Mouse (Mus musculus) spleen, adult 2 months (tissue): ENCODE results near the gene Radil. TPM values are rescaled to one million over a fixed set of nuclear protein-coding genes. Genes with fewer than 3 reads are reported as not detected.

ENCODE experiments used
- DNase-seq, 2 experiments: peaks; one replicate each; pipeline versions ENCODE4 v3.0.0 to v3.0.0-alpha.2; 2012 to 2021; ENCODE audit warnings: low spot score in 2 of 2, low read depth in 1 of 2
- H3K27ac ChIP-seq: fragments of 200-500 bp; 2 replicates; pipeline ENCODE4 v1.5.1; 2012; ENCODE audit warnings: low read length, inconsistent platforms; ENCODE audit not compliant: insufficient read depth
- H3K27me3 ChIP-seq: fragments of 200-500 bp; 2 replicates; pipeline ENCODE4 v1.6.1; 2012; ENCODE audit warnings: mild to moderate bottlenecking, moderate library complexity, low read length, inconsistent platforms; ENCODE audit not compliant: control insufficient read depth, insufficient read depth
- H3K36me3 ChIP-seq: fragments of 200-500 bp; 2 replicates; pipeline ENCODE4 v1.6.1; 2012; ENCODE audit warnings: mild to moderate bottlenecking, low read length, inconsistent platforms; ENCODE audit not compliant: control insufficient read depth, insufficient read depth
- H3K4me1 ChIP-seq: fragments of 200-500 bp; 2 replicates; pipeline ENCODE4 v1.6.1; 2011; ENCODE audit warnings: inconsistent platforms; ENCODE audit not compliant: control insufficient read depth, insufficient read depth, insufficient read length
- H3K4me3 ChIP-seq: fragments of 200-500 bp; 2 replicates; pipeline ENCODE4 v1.5.1; 2011; ENCODE audit warnings: mild to moderate bottlenecking, inconsistent platforms; ENCODE audit not compliant: insufficient read depth, insufficient read length; ENCODE audit errors: extremely low read depth
- CTCF ChIP-seq: fragments of 200-500 bp; IDR thresholded peaks from 2 replicates; pipeline ENCODE4 v1.5.1; 2011; ENCODE audit warnings: mild to moderate bottlenecking, inconsistent platforms; ENCODE audit not compliant: insufficient read depth, insufficient read length, insufficient replicate concordance; ENCODE audit errors: extremely low read depth
- POLR2A ChIP-seq: fragments of 200-500 bp; IDR thresholded peaks from 2 replicates; pipeline ENCODE4 v1.6.1; 2011; ENCODE audit warnings: low read depth, low read length, inconsistent platforms
- WGBS: fragments of 180-500 bp; shearing (Covaris S2); methylation state at CpG from one replicate; pipeline ENCODE4 v1.1.7; 2018; 5-methylcytosine and 5-hydroxymethylcytosine counted together
- polyA plus RNA-seq: library from polyadenylated mRNA; depleted of rRNA; stranded (reverse); fragments of >200 nt; gene quantifications from 2 replicates; pipeline ENCODE4 v1.2.3, GENCODE M21; 2012

The Radil gene
- polyA plus RNA-seq, 1 experiment, result 0.25 TPM

DNA sequence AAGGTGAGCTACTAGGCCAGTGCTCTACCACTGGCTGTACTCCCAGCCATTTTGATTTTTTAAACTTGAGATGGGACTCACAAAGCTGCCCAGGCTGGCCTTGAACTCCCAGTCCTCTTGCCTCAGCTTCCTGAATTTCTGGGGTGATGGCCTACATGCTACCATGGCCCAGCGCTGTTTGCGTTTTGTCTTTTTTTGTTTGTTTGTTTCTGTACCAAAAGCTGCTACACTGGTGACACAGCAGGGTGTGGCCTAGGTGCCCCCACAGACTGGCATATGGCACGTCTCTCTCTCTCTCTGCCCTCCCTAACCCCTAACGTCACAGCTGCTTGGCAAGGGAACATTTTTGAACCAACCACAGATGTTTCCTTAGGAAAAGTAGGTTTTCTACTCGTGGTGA lies 91.1 kb downstream of the Radil start:
- Histone ChIP-seq H3K4me3 (no peak overlapping the region), H3K36me3 (peaks cover 31% of the 10 kb centered on the region), H3K27ac (no peak overlapping the region), H3K27me3 (no peaks in the 10 kb centered on the region), H3K4me1 (peaks cover under 1% of the 10 kb centered on the region; the same call in 1 of the 2 replicates)
- WGBS, result 57% methylated on average over 5 of the region's 5 CpGs
- TF ChIP-seq POLR2A (no peak), CTCF (no peak)
- DNase-seq, result no peak

DNA sequence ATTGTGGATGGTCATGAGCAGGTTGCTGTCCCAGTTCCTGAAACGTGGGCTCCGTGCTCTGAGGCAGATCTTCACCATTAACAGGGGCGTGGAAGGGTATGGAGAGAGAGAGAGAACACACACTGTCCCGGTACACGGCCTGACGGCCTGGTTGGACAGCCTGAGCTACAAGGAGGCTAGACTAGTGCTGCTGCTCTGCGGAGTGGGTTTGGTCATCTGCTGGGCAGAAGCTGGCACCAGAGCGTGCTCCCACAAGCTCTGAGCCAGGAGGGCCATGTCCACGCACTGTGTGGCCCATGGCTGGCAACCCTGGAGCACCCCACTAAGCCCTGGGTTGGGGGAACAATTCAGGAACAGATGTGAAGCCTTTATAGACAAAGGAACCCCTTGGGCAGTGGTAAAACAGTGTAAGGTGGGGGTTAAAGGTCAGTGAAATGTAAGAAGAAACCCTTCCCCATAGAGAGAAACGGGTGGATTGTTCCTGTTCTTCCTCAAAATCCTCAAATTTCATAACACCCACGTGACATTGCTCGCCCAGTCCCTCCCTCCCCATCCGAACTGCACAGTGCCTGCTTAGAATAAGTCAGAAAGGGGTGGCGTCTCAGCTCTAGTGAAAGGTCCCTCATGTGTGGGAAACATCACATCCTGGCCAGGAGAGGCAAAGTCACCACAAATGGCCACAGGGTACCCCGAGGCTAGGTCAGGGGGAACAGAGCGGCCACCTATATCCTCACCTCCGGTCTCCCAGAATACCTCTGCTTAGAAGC lies 91.9 kb downstream of the Radil start:
- H3K36me3 ChIP-seq, result peaks cover 36% of the 10 kb centered on the region
- no peak for DNase-seq
- 84% methylated on average over 17 of the region's 17 CpGs for WGBS

DNA sequence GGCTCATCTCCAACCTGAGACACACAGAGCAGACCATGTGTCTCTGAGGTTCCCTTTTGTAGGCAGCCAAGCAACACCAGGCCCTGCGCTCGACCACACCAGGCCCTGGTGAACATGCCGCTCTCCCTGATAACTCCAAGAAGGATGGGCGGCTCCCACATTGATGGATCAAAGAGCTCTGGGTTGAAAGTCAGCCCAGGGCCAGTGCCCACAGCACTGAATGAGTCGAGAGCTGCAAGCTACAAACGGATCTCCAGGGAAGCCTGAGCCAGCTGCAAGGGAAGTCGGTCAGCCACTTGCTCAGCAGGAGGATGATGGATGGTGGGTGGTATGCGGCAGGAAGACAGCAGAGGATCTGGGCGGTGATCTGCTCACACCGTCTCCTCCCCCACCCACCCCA lies 93.6 kb downstream of the Radil start:
- Histone ChIP-seq H3K4me3 (no peak overlapping the region), H3K27me3 (no peaks in the 10 kb centered on the region), H3K36me3 (peaks cover 51% of the 10 kb centered on the region), H3K27ac (no peak overlapping the region), H3K4me1 (no peaks in the 10 kb centered on the region)
- TF ChIP-seq POLR2A (no peak), CTCF (no peak)
- no peak for DNase-seq
- WGBS, result 49% methylated on average over 10 of the region's 10 CpGs

More for the DNA sequence above, 91.9 kb downstream of the Radil start:
- TF ChIP-seq CTCF (no peak), POLR2A (no peak)
- H3K27ac ChIP-seq, result no peak overlapping the region
- H3K27me3 ChIP-seq, result no peaks in the 10 kb centered on the region
- no peak overlapping the region for H3K4me3 ChIP-seq
- no peaks in the 10 kb centered on the region for H3K4me1 ChIP-seq

DNA sequence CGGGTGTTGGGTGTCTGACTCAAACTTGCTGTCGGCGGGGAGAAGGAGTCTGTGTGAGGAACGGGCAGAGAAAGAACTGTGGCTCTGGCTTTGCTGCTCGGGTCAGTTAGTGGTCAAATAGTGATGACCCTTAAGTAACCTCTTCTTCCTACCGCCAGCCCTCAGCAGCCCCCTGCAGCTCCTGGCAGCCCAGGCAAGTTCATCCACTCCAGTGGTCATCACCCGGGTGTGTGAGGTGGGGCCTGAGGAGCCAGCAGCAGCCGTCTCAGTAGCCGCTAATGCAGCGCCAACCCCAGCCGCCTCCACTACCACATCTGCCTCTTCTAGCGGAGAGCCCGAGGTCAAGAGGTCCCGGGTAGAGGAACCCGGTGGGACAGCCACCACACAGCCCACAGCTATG lies 94.6 kb downstream of the Radil start:
- Histone ChIP-seq H3K27me3 (no peaks in the 10 kb centered on the region), H3K36me3 (peaks cover 55% of the 10 kb centered on the region), H3K4me1 (no peaks in the 10 kb centered on the region), H3K4me3 (no peak overlapping the region), H3K27ac (no peak overlapping the region)
- no peak for DNase-seq
- 83% methylated on average over 15 of the region's 15 CpGs for WGBS
- TF ChIP-seq POLR2A (no peak), CTCF (no peak)

DNA sequence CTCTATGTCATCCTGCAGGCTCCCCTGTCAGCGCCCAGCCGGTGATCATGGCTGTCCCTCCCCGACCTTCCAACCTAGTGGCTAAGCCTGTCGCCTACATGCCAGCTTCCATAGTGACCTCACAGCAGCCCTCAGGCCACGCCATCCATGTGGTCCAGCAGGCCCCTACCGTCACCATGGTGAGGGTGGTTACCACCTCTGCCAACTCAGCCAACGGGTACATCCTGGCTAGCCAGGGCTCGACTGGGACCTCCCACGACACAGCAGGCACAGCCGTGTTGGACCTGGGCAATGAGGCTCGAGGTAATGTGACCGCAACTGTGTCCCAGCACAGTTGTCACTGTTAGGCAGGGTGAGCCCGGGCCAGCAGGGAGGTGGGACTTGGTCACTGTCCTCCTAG lies 97.2 kb downstream of the Radil start:
- no peak for TF ChIP-seq CTCF
- no peak for TF ChIP-seq POLR2A
- H3K4me3 ChIP-seq, result no peak overlapping the region
- H3K27ac ChIP-seq, result no peak overlapping the region
- H3K4me1 ChIP-seq, result no peaks in the 10 kb centered on the region
- WGBS, result 92% methylated on average over 13 of the region's 13 CpGs
- DNase-seq, result no peak
- peaks cover 70% of the 10 kb centered on the region for H3K36me3 ChIP-seq
- H3K27me3 ChIP-seq, result no peaks in the 10 kb centered on the region

DNA sequence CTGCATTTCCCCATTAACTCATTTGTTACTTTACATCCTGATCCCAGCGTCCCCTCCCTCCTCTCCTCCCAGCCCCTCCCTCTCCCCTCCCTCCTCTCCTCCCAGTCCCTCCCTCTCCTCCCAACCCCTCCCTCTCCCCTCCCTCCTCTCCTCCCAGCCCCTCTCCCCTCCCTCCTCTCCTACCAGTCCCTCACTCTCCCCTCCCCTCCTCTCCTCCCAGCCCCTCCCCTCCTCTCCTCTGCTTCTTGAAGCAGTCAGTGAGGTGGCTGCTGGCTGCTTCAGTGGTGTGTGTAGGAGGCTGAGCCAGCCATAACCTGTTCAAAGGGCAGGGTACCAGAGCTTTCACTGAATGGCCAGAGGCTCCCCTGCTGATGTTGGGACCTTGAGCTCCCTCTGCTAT lies 99.1 kb downstream of the Radil start:
- Histone ChIP-seq H3K27ac (no peak overlapping the region), H3K4me3 (no peak overlapping the region), H3K27me3 (no peaks in the 10 kb centered on the region), H3K4me1 (peaks cover 3% of the 10 kb centered on the region; the same call in 1 of the 2 replicates), H3K36me3 (peaks cover 58% of the 10 kb centered on the region)
- WGBS, result 50% methylated on average over 1 of the region's 1 CpGs
- DNase-seq, result no peak
- no peak for TF ChIP-seq CTCF
- TF ChIP-seq POLR2A, result no peak

DNA sequence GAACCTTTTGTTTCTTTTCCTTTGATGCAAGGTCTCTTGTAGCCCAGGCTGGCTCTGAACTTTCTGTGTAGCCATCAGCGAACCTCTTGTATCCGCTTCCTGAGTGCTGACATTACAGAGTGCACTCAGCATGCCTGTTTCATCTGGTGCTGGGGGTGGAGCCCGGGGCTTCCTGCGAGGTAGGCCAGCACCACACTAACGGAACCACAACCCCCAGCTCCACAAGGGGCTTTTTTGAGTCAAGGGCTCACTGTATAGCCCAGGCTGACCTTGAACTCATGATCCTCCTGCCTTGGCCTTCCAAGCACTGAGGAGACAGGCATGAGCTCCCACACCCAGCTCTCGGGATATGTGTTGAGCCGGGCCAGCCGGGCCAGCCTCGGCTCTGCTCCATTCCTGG lies 100.1 kb downstream of the Radil start:
- Histone ChIP-seq H3K36me3 (peaks cover 49% of the 10 kb centered on the region), H3K27me3 (no peaks in the 10 kb centered on the region), H3K27ac (no peak overlapping the region), H3K4me1 (peaks cover 3% of the 10 kb centered on the region; the same call in 1 of the 2 replicates), H3K4me3 (no peak overlapping the region)
- no peak for DNase-seq
- WGBS, result 94% methylated on average over 9 of the region's 9 CpGs
- TF ChIP-seq CTCF (no peak), POLR2A (no peak)
